Mouse (Mus musculus): ENCODE measurements around the gene Dchs1. TPM values are rescaled to one million over a fixed set of nuclear protein-coding genes. Genes with fewer than 3 reads are reported as not detected.

Dchs1 gene
- polyA plus RNA-seq, 1 experiment = 3.2 TPM

DNA sequence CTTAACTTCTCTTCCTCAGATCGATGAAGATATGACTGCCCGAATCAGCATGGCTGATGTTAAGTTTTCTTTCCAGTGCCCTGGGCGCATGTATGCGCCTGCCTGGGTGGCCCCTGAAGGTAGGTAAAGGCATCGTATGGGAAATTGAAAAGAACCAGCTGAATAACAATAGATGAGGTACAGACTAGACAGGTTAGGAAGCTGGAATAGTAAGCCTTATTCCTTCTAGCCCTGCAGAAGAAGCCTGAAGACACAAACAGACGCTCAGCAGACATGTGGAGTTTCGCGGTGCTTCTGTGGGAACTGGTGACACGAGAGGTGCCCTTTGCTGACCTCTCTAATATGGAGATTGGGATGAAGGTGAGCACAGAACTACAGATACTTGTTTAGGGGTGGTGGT is 45.5 kb downstream of the Dchs1 start:
- Histone ChIP-seq H3K36me3 (ENCODE audit: control insufficient read depth, insufficient read depth, low read length) (no peaks in the 10 kb centered on the region), H3K4me1 (ENCODE audit: control insufficient read depth, insufficient read depth, low read length) (no peaks in the 10 kb centered on the region; the same call in 1 of the 2 replicates), H3K27ac (ENCODE audit: control insufficient read depth, insufficient read depth, low read depth, low read length) (no peak overlapping the region), H3K27me3 (ENCODE audit: control insufficient read depth, insufficient read depth, low read length) (no peaks in the 10 kb centered on the region), H3K4me3 (ENCODE audit: control insufficient read depth, low read depth, low read length) (no peak overlapping the region)
- TF ChIP-seq POLR2A (IDR thresholded peaks at IDR 0.05; ENCODE audit: control insufficient read depth, low read depth, low read length) (no peak), CTCF (IDR thresholded peaks at IDR 0.05; ENCODE audit: control insufficient read depth, insufficient read depth, insufficient replicate concordance, low read depth, low read length) (no peak)

GRCm38 (mm10) chr7:105740851-105741250 is 46.6 kb downstream of the Dchs1 start:
- Histone ChIP-seq H3K27me3 (ENCODE audit: control insufficient read depth, insufficient read depth, low read length) (no peaks in the 10 kb centered on the region), H3K4me3 (ENCODE audit: control insufficient read depth, low read depth, low read length) (no peak overlapping the region), H3K27ac (ENCODE audit: control insufficient read depth, insufficient read depth, low read depth, low read length) (no peak overlapping the region), H3K4me1 (ENCODE audit: control insufficient read depth, insufficient read depth, low read length) (peaks cover 3% of the 10 kb centered on the region), H3K36me3 (ENCODE audit: control insufficient read depth, insufficient read depth, low read length) (no peaks in the 10 kb centered on the region)
- no peak for TF ChIP-seq CTCF (IDR thresholded peaks at IDR 0.05; ENCODE audit: control insufficient read depth, insufficient read depth, insufficient replicate concordance, low read depth, low read length)
- no peak for TF ChIP-seq POLR2A (IDR thresholded peaks at IDR 0.05; ENCODE audit: control insufficient read depth, low read depth, low read length)

DNA sequence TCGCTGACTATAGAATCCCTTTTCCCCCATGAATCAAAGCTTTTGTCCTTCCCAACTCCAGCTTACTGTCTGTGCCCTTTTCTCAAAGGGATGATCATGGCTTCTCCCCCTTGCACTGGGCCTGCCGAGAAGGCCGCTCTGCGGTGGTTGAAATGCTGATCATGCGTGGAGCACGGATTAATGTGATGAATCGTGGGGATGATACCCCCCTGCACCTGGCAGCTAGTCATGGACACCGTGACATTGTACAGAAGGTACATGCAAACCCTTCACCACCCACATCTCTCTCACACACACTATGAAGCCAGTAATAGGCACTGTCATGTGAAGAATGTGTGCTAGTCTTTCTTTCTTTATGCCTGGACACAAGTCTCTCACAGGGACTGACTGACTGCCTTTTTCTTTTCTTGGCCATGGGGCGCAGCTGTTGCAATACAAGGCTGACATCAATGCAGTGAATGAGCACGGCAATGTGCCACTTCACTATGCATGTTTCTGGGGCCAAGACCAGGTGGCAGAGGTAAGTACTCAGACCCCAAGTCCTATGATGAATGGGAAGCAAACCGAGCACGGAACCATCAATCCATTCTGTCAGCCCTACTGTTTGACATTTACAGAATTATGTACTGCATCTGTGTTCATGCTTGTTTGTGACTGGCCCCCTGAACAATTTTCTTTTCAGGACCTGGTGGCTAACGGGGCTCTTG is 47.2 kb downstream of the Dchs1 start:
- TF ChIP-seq POLR2A (IDR thresholded peaks at IDR 0.05; ENCODE audit: control insufficient read depth, low read depth, low read length) (no peak), CTCF (IDR thresholded peaks at IDR 0.05; ENCODE audit: control insufficient read depth, insufficient read depth, insufficient replicate concordance, low read depth, low read length) (no peak)
- Histone ChIP-seq H3K27ac (ENCODE audit: control insufficient read depth, insufficient read depth, low read depth, low read length) (no peak overlapping the region), H3K27me3 (ENCODE audit: control insufficient read depth, insufficient read depth, low read length) (no peaks in the 10 kb centered on the region), H3K4me3 (ENCODE audit: control insufficient read depth, low read depth, low read length) (no peak overlapping the region), H3K36me3 (ENCODE audit: control insufficient read depth, insufficient read depth, low read length) (no peaks in the 10 kb centered on the region), H3K4me1 (ENCODE audit: control insufficient read depth, insufficient read depth, low read length) (peaks cover 3% of the 10 kb centered on the region)

GRCm38 (mm10) chr7:105738948-105739347 is 48.5 kb downstream of the Dchs1 start:
- H3K4me1 ChIP-seq (ENCODE audit: control insufficient read depth, insufficient read depth, low read length) = peaks cover 3% of the 10 kb centered on the region
- peak overlapping the region; percentile 71 for H3K27ac ChIP-seq (ENCODE audit: control insufficient read depth, insufficient read depth, low read depth, low read length)
- no peak overlapping the region; the same call in 1 of the 2 replicates for H3K4me3 ChIP-seq (ENCODE audit: control insufficient read depth, low read depth, low read length)
- H3K27me3 ChIP-seq (ENCODE audit: control insufficient read depth, insufficient read depth, low read length) = no peaks in the 10 kb centered on the region
- TF ChIP-seq POLR2A (IDR thresholded peaks at IDR 0.05; ENCODE audit: control insufficient read depth, low read depth, low read length) = no peak
- TF ChIP-seq CTCF (IDR thresholded peaks at IDR 0.05; ENCODE audit: control insufficient read depth, insufficient read depth, insufficient replicate concordance, low read depth, low read length) = no peak
- H3K36me3 ChIP-seq (ENCODE audit: control insufficient read depth, insufficient read depth, low read length) = no peaks in the 10 kb centered on the region

GRCm38 (mm10) chr7:105738286-105738685 is 49.2 kb downstream of the Dchs1 start:
- no peaks in the 10 kb centered on the region for H3K36me3 ChIP-seq (ENCODE audit: control insufficient read depth, insufficient read depth, low read length)
- H3K27ac ChIP-seq (ENCODE audit: control insufficient read depth, insufficient read depth, low read depth, low read length) = no peak overlapping the region
- H3K27me3 ChIP-seq (ENCODE audit: control insufficient read depth, insufficient read depth, low read length) = no peaks in the 10 kb centered on the region
- peaks cover 3% of the 10 kb centered on the region for H3K4me1 ChIP-seq (ENCODE audit: control insufficient read depth, insufficient read depth, low read length)
- no peak overlapping the region for H3K4me3 ChIP-seq (ENCODE audit: control insufficient read depth, low read depth, low read length)
- no peak for TF ChIP-seq POLR2A (IDR thresholded peaks at IDR 0.05; ENCODE audit: control insufficient read depth, low read depth, low read length)
- no peak for TF ChIP-seq CTCF (IDR thresholded peaks at IDR 0.05; ENCODE audit: control insufficient read depth, insufficient read depth, insufficient replicate concordance, low read depth, low read length)

DNA sequence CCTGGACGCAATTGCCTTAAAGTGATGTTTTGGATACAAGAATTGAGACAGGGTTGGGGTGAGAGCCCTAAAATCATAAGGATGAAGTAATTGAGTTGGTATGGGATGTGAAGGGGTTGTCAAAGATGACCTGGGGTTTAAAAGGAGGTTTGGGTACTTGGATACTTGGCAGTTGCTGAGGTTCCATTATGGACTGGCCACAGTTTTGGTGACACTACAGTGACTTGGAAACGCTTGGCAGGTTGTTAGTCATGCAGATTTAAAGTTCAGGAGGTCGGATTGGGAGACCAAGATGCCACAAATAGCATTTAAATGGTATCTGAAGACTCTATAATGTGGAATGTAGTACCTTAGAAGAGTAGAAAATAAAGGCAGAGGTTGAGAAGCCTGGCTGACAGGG is 49.8 kb downstream of the Dchs1 start:
- Histone ChIP-seq H3K27me3 (ENCODE audit: control insufficient read depth, insufficient read depth, low read length) (no peaks in the 10 kb centered on the region), H3K36me3 (ENCODE audit: control insufficient read depth, insufficient read depth, low read length) (no peaks in the 10 kb centered on the region), H3K4me3 (ENCODE audit: control insufficient read depth, low read depth, low read length) (peak overlapping the region; percentile 91; the same call in 1 of the 2 replicates), H3K4me1 (ENCODE audit: control insufficient read depth, insufficient read depth, low read length) (peaks cover 3% of the 10 kb centered on the region), H3K27ac (ENCODE audit: control insufficient read depth, insufficient read depth, low read depth, low read length) (no peak overlapping the region; the same call in 1 of the 2 replicates)
- no peak for TF ChIP-seq POLR2A (IDR thresholded peaks at IDR 0.05; ENCODE audit: control insufficient read depth, low read depth, low read length)
- no peak for TF ChIP-seq CTCF (IDR thresholded peaks at IDR 0.05; ENCODE audit: control insufficient read depth, insufficient read depth, insufficient replicate concordance, low read depth, low read length)

- Histone ChIP-seq H3K27me3 (ENCODE audit: control insufficient read depth, insufficient read depth, low read length) (no peaks in the 10 kb centered on the region), H3K36me3 (ENCODE audit: control insufficient read depth, insufficient read depth, low read length) (no peaks in the 10 kb centered on the region), H3K4me3 (ENCODE audit: control insufficient read depth, low read depth, low read length) (peak within 1 kb of the TSS; percentile 91), H3K27ac (ENCODE audit: control insufficient read depth, insufficient read depth, low read depth, low read length) (peak within 1 kb of the TSS; percentile 89), H3K4me1 (ENCODE audit: control insufficient read depth, insufficient read depth, low read length) (peaks cover 3% of the 10 kb centered on the region)
- TF ChIP-seq CTCF (IDR thresholded peaks at IDR 0.05; ENCODE audit: control insufficient read depth, insufficient read depth, insufficient replicate concordance, low read depth, low read length) (no peak), POLR2A (IDR thresholded peaks at IDR 0.05; ENCODE audit: control insufficient read depth, low read depth, low read length) (0 out of 2 replicates have a peak, but pooled peaks have one; percentile 6)
These were observed 50.4 kb downstream of the Dchs1 start, which contains the start of gene Rrp8 for GRCm38 (mm10) chr7:105736911-105737521. Rrp8 (minus strand) TSS chr7:105737385.
